Mouse (Mus musculus): ENCODE measurements around the gene Igfbp1. TPM values are rescaled to one million over a fixed set of nuclear protein-coding genes. Genes with fewer than 3 reads are reported as not detected.

Gene Igfbp1
- polyA plus RNA-seq, 1 experiment, result not detected

- Histone ChIP-seq H3K36me3 (ENCODE audit: control insufficient read depth, insufficient read depth) (no peaks in the 10 kb centered on the region), H3K4me2 (ENCODE audit: low read depth) (no peak overlapping the region), H3K27me3 (ENCODE audit: control insufficient read depth, insufficient read depth, insufficient read length) (no peaks in the 10 kb centered on the region), H3K4me3 (no peak overlapping the region), H3K79me2 (ENCODE audit: control insufficient read depth, insufficient read depth) (no peaks in the 10 kb centered on the region), H3ac (ENCODE audit: control insufficient read depth, insufficient read length) (no peak overlapping the region)
- TF ChIP-seq TCF3 (IDR thresholded peaks at IDR 0.05; ENCODE audit: insufficient read length, low read depth), result no peak
These were observed 2.3 kb upstream of the Igfbp1 start for GRCm38 (mm10) chr11:7195312-7195685.

- TF ChIP-seq POLR2A (IDR thresholded peaks at IDR 0.05; ENCODE audit: insufficient read length, low read depth) (no peak), CEBPB (IDR thresholded peaks at IDR 0.05; ENCODE audit: insufficient read depth, poor library complexity, severe bottlenecking) (no peak), MYOD1 (IDR thresholded peaks at IDR 0.05; ENCODE audit: control insufficient read depth in 1 of 3, insufficient read length in 2 of 3, low read depth in 2 of 3) (no peak), MYOG (IDR thresholded peaks at IDR 0.05; ENCODE audit: control insufficient read depth in 1 of 3, insufficient read depth in 1 of 3, insufficient read length in 2 of 3, low read depth in 2 of 3) (peak in 1 of 3 experiments; percentile 33), TCF3 (IDR thresholded peaks at IDR 0.05; ENCODE audit: insufficient read length, low read depth) (no peak)
- Histone ChIP-seq H3K79me2 (ENCODE audit: control insufficient read depth, insufficient read depth) (no peaks in the 10 kb centered on the region), H3K36me3 (ENCODE audit: control insufficient read depth, insufficient read depth) (no peaks in the 10 kb centered on the region), H3ac (ENCODE audit: control insufficient read depth, insufficient read length) (no peak overlapping the region), H3K4me2 (ENCODE audit: low read depth) (no peak overlapping the region), H3K4me3 (no peak overlapping the region), H3K27me3 (ENCODE audit: control insufficient read depth, insufficient read depth, insufficient read length) (no peaks in the 10 kb centered on the region)
These were observed 424 bp downstream of the Igfbp1 start for GRCm38 (mm10) chr11:7198006-7198405.

DNA sequence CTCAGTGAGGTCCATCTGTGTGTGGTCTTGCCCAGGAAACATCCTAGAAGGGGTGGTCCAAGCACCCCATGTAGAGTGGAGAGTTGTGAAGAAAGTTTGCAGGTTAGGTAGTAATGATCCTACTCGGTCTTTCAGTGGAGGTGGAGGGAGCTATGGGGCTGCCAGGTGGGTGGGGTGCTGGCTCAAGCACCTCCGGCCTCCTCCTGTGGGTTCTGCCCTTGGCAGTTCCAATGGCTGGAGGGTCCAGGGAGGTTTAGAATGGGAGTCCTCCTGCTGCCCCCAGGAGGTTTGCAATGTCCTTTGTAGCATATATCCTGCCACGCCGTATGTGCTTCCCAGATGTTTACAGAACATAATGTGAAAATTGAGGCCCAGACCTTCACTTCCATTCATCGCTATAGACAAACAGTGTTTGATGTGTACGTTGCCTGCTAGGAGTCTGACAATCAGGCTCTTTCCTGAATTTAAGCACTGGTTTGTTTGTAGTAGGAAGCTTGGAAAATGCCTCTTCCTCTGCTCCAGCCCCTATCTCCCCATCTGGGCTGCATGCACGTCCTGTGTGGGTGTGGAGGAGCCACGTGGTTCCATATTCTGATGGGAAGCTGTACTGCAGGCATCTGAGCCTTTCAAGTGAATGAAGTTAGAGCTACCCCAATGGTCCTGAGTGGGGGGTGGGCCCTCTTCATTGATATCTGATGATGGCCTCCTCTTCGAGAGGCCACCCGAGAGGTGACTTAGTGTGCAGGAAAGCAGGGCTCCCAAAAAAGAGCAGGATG is 1.1 kb downstream of the Igfbp1 start:
- no peaks in the 10 kb centered on the region for H3K79me2 ChIP-seq (ENCODE audit: control insufficient read depth, insufficient read depth)
- H3K4me2 ChIP-seq (ENCODE audit: low read depth), result no peak overlapping the region
- H3K4me3 ChIP-seq, result no peak overlapping the region
- H3ac ChIP-seq (ENCODE audit: control insufficient read depth, insufficient read length), result no peak overlapping the region
- H3K36me3 ChIP-seq (ENCODE audit: control insufficient read depth, insufficient read depth), result no peaks in the 10 kb centered on the region
- no peak for TF ChIP-seq POLR2AphosphoS2 (IDR thresholded peaks at IDR 0.05; ENCODE audit: insufficient read length, low read depth)
- no peak for TF ChIP-seq E2F4 (IDR thresholded peaks at IDR 0.05; ENCODE audit: insufficient read depth)
- TF ChIP-seq REST (IDR thresholded peaks at IDR 0.05; ENCODE audit: insufficient read depth, insufficient read length), result no peak
- no peak for TF ChIP-seq MYOD1 (IDR thresholded peaks at IDR 0.05; ENCODE audit: control insufficient read depth in 1 of 3, insufficient read length in 2 of 3, low read depth in 2 of 3)
- TF ChIP-seq TCF3 (IDR thresholded peaks at IDR 0.05; ENCODE audit: insufficient read length, low read depth), result no peak
- TF ChIP-seq SRF (IDR thresholded peaks at IDR 0.05; ENCODE audit: control insufficient read depth, insufficient read length, low read depth), result no peak
- TF ChIP-seq USF1 (IDR thresholded peaks at IDR 0.05; ENCODE audit: low read depth), result no peak
- TF ChIP-seq CEBPB (IDR thresholded peaks at IDR 0.05; ENCODE audit: insufficient read depth, poor library complexity, severe bottlenecking), result no peak
- TF ChIP-seq MAX (IDR thresholded peaks at IDR 0.05; ENCODE audit: low read depth), result no peak
- TF ChIP-seq TCF12 (IDR thresholded peaks at IDR 0.05; ENCODE audit: insufficient read depth, poor library complexity, severe bottlenecking), result no peak
- no peak for TF ChIP-seq MYOG (IDR thresholded peaks at IDR 0.05; ENCODE audit: control insufficient read depth in 1 of 3, insufficient read depth in 1 of 3, insufficient read length in 2 of 3, low read depth in 2 of 3)
- no peak for TF ChIP-seq POLR2A (IDR thresholded peaks at IDR 0.05; ENCODE audit: insufficient read length, low read depth)
- H3K27me3 ChIP-seq (ENCODE audit: control insufficient read depth, insufficient read depth, insufficient read length), result no peaks in the 10 kb centered on the region

GRCm38 (mm10) chr11:7199736-7200392 is 2.3 kb downstream of the Igfbp1 start:
- TF ChIP-seq MYOD1 (IDR thresholded peaks at IDR 0.05; ENCODE audit: control insufficient read depth in 1 of 3, insufficient read length in 2 of 3, low read depth in 2 of 3), result no peak
- no peak overlapping the region for H3ac ChIP-seq (ENCODE audit: control insufficient read depth, insufficient read length)
- no peaks in the 10 kb centered on the region for H3K27me3 ChIP-seq (ENCODE audit: control insufficient read depth, insufficient read depth, insufficient read length)
- no peak overlapping the region for H3K4me3 ChIP-seq
- no peak overlapping the region for H3K4me2 ChIP-seq (ENCODE audit: low read depth)
- H3K79me2 ChIP-seq (ENCODE audit: control insufficient read depth, insufficient read depth), result no peaks in the 10 kb centered on the region
- H3K36me3 ChIP-seq (ENCODE audit: control insufficient read depth, insufficient read depth), result no peaks in the 10 kb centered on the region

GRCm38 (mm10) chr11:7200393-7200783 is 2.8 kb downstream of the Igfbp1 start:
- Histone ChIP-seq H3K36me3 (ENCODE audit: control insufficient read depth, insufficient read depth) (no peaks in the 10 kb centered on the region), H3K79me2 (ENCODE audit: control insufficient read depth, insufficient read depth) (no peaks in the 10 kb centered on the region), H3K27me3 (ENCODE audit: control insufficient read depth, insufficient read depth, insufficient read length) (no peaks in the 10 kb centered on the region), H3K4me3 (no peak overlapping the region), H3ac (ENCODE audit: control insufficient read depth, insufficient read length) (no peak overlapping the region), H3K4me2 (ENCODE audit: low read depth) (no peak overlapping the region)
- TF ChIP-seq USF1 (IDR thresholded peaks at IDR 0.05; ENCODE audit: low read depth), result no peak
- TF ChIP-seq POLR2A (IDR thresholded peaks at IDR 0.05; ENCODE audit: insufficient read length, low read depth), result no peak
- no peak for TF ChIP-seq TCF3 (IDR thresholded peaks at IDR 0.05; ENCODE audit: insufficient read length, low read depth)
- no peak for TF ChIP-seq MAX (IDR thresholded peaks at IDR 0.05; ENCODE audit: low read depth)
- TF ChIP-seq MYOG (IDR thresholded peaks at IDR 0.05; ENCODE audit: control insufficient read depth in 1 of 3, insufficient read depth in 1 of 3, insufficient read length in 2 of 3, low read depth in 2 of 3), result no peak
- no peak for TF ChIP-seq SRF (IDR thresholded peaks at IDR 0.05; ENCODE audit: control insufficient read depth, insufficient read length, low read depth)
- no peak for TF ChIP-seq TCF12 (IDR thresholded peaks at IDR 0.05; ENCODE audit: insufficient read depth, poor library complexity, severe bottlenecking)
- TF ChIP-seq E2F4 (IDR thresholded peaks at IDR 0.05; ENCODE audit: insufficient read depth), result no peak
- TF ChIP-seq REST (IDR thresholded peaks at IDR 0.05; ENCODE audit: insufficient read depth, insufficient read length), result no peak
- no peak for TF ChIP-seq POLR2AphosphoS2 (IDR thresholded peaks at IDR 0.05; ENCODE audit: insufficient read length, low read depth)
- no peak for TF ChIP-seq MYOD1 (IDR thresholded peaks at IDR 0.05; ENCODE audit: control insufficient read depth in 1 of 3, insufficient read length in 2 of 3, low read depth in 2 of 3)

All from myocyte (in vitro differentiated cells).